Mouse (Mus musculus): ENCODE data around the gene Rpp14.

Rpp14 gene

DNA sequence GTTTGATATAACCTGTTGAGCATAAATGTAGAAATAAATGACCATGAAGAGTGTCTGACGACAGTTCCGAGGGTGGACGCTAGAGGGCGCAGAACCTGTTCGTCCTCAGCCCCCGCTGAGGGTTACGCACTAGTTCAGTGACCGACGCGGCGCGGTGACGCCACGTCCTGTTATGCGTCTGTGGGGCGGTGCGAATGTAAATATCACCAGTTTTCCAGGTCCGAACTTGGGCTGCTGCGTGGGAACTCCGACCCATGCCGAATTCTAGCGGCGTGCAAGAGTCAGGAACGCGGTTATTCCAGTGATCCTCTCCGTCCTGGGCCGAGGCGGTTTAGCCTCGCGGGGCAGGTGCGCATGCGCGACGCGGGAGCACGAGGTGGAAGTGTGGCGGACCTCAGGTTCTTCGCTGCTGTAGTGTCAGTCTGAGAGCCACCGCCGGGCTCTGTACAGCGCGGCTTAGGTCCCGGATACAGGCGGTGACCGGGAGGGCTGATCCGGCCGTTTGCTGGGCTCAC is at the start of gene Rpp14:
Rpp14 (plus strand) TSS at position 203 of the 515 bp plus-strand sequence.
- DNase-seq (ENCODE audit: low read depth) = peak; percentile 96

DNA sequence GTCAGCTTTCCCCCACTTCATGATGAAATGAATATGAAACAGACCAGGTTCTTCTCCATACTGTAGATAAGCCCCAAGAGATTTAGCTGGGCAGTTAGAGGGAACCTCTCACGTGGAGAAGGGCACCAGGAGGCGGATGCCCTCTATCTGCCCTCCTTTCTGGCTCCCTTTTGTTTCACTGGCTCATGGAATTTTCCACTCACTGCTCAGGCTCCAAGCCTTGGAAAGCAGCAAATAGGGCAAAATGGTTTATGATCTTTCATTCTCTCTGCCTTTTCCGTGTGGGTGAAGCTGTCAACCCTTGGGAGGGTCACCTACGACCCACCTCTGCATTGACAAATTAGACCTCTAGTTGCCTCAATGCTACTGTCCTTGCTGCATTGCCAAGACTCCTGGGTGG is 49.6 kb upstream of the Rpp14 start:
- no peak for DNase-seq (ENCODE audit: low read depth)

DNA sequence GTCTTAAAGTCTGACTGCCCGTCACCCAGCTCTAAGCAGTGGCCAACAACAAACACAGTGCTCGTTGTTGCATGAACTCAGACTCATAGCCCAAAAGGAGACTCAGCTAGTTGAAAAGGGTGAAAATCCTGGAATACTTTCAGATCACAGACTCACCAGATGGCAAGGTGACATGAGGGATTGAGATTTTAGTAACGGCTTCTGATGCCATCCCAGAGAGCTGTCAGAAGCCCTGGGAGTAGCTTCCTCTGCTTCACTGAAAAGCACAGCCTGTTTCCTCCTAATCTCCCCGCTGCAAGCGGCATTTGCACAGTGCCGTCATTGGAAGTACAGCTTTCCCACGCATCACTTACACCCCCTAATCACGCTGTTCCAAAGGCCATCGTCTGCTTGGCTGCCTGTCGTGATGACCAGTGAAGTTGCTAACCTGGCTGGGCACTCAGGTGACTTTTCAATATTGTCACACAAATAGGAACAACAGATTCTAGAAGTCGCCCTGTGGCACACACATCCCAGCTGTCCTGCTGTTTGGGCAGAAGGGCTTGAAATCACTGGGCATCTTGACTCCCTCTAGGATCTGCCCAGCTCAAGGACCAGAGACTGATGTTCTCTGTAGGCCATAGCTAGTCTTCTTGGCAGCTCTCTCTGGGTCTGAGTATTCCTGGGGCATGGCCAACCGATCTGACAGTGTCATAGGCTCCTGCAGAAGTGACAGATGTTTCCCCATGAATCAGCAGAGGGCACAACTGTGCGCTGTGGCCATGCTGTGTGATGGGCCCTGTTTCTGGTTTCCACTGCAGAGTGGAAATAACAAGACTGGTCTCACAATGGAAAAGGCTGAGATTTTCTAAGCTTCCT is 47.9 kb upstream of the Rpp14 start:
- DNase-seq (ENCODE audit: low read depth) = peak; percentile 23

DNA sequence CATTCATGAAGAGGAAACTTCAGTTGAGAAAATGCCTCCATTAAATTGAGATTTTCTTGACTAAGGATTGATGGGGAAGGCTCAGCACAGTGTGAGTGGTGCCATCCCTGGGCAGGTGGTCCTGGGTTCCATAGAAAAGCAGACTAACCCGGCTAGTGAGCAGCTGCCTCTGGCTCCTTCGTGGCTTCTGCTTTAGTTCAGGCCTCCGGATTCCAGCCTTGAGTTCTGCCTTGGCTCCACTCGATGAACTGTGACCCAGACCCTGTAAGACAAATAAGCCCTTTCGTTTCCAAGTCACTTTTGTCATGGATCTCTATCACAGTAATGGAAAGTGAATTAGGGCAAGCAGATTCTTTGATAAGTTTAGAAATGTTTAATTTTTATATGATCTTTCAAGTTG is 45.6 kb upstream of the Rpp14 start:
- no peak for DNase-seq (ENCODE audit: low read depth)

DNA sequence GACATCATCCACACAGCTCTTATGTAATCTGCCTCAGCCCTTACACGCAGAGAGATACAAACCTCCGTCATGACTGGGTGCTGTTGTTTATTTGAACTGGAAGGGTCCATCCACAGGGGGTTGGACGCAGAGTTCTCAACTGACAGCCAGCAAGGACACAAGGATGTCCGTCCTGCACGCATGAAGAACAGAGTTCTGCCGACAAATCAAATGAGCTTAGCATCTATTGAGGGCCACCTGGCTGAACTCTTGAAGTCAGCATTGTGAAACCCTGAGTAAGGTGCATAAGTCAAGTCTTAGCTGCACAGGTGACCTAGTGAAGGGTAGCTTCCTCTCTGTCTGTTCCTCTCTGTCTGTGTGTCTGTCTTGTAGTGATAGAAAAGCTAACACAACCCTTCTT is 44.2 kb upstream of the Rpp14 start:
- no peak for DNase-seq (ENCODE audit: low read depth)

DNA sequence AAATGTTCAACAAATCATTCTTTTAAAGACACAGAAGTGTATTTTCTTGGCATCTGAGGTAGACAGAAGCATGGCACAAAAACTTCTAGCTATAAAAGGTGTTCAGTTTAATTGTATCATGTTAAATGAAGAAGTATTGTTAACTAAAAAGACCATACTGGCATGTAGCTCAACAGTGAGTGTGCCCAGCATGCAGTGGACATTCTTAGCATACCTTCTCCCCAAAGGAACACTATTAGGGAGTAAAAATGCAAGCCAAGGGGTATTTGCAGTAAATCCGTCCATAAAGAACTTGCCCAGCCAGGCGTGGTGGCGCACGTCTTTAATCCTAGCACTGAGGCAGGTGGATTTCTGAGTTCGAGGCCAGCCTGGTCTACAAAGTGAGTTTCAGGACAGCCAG is 43.8 kb upstream of the Rpp14 start:
- no peak for DNase-seq (ENCODE audit: low read depth)

DNA sequence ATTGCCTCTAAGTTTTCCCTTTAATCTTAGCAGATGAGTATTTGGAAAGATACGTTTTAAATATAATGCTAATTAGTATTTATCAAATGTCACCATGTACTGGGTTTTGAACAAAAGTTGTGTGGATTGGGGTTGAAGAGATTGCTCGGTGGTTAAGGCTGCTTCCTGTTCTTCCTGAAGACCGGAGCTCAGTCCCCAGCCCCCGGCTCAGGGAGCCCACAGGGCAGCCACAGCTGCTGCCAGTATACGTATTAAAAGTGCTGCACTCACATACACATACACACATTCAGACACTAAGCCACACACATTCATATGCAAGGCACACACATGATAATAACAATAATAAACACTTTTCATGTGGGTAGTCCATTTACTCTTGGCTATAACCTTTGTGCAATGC is 42.0 kb upstream of the Rpp14 start:
- DNase-seq (ENCODE audit: low read depth) = peak; percentile 45

DNA sequence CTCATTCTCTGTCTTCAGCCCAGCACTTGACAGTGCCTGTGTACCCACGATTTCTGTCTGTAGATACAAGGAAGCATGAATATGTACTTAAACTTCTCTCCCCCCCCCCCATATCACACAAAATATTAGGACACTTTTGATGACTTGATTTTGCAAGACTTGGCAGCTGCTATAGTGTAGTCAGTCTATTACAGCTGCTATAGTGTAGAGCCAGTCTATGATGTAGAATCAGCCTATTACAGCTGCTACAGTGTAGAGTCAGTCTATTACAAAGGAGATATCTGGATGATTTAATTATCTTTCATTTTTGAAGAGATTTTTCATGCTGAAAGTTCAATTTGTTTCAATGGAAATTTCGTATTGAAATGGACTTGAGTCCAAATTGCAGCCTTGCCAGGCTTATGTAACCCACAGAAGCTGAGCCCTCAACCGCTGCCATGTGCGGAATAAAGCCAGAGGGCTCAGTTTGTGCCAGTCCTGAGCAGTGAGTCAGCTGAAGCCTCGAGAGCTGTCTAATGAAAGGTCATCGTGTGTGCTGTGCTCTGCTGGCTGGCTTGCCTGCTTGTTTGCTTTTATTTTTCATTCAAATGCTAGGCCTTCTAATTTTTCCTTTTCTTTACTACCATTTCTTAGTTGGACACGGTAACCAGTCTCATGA is 41.2 kb upstream of the Rpp14 start:
- peak; percentile 47 for DNase-seq (ENCODE audit: low read depth)

DNA sequence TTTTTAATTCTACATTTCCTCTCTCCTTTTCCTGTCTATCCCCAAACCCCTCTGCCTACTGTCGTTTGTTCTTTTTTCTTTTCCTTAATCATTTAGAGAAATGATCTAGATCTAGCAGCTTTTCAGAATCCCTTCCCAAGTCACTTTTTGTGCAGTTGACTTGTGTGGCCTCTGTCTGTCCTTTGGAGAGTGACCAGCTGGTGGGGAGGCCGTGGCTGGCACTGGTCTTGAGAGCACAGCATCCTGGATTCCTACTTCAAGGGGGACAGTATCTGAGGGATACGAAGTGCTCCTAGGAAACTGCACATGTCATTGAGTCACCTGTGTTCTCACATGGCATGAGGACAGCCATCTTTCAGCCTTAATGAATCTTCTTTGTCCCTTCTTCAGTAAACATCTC is 40.0 kb upstream of the Rpp14 start:
- no peak for DNase-seq (ENCODE audit: low read depth)

DNA sequence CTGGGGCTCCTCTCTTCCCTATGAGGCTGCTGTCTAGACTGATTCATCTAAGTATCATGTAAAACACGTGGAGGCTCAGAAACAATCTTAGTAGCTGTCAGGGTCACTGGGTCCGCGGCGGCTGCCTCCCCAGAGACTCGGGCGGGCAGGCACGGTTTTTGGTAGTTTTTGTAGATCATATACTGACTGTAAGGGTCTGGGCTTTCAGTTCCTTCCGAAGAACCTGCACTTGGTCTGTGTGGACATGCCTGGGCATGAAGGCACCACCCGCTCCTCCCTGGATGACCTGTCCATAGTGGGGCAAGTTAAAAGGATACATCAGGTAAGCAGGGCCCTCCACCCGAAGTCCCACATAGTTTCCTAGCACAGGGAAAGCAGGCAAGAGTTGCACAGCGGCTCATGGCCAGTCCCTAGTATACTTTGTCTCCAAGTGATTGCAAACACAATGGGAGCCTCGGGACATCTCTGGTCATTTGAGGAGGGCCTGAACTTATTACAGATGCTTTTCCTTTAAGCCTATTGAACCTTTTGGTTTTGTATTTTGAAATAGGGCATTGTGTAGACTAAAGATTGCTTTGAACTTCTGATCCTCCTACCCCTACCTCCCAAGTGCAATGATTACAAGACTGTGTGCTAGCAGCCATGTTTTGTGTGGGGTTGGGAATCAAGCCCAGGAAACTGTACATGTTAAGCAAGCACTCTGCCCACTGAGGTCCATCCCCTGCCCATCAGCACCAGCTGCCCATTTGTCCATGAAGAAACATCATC is 39.1 kb upstream of the Rpp14 start:
- DNase-seq (ENCODE audit: low read depth) = no peak

DNA sequence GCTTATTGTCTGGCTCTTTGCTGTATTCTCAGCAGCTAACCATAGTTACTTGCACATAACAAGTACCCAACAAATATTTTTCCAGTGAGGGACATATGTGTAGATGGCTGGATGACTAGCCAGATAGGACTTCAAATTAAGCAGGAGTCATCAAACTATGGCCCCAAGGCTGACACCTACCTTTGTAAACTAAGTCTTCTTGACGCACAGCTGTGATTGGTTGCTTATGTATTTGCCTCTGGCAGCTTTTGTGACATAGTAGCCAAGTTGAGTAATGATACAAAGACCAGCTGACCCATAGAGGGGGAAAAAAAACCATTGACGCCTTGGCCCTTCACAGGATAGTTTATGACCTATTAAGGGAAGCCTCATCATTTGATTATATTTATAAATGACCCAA is 38.0 kb upstream of the Rpp14 start:
- DNase-seq (ENCODE audit: low read depth) = no peak

DNA sequence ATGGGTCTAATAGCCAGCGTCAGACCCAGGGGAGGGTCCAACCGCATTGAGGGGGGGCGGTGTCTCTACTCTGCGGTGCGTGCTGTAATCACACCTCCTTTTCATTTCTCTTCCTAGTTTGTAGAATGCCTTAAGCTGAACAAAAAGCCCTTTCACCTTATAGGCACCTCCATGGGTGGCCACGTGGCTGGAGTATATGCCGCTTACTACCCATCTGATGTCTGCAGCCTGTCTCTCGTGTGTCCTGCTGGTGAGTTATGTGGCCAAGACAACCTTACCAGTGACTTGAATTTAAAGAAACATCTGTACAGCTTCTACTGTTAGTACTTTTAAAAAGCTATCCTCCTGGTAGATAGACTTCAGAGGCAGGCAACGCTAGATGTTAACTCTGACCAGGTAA is 37.6 kb upstream of the Rpp14 start:
- no peak for DNase-seq (ENCODE audit: low read depth)

DNA sequence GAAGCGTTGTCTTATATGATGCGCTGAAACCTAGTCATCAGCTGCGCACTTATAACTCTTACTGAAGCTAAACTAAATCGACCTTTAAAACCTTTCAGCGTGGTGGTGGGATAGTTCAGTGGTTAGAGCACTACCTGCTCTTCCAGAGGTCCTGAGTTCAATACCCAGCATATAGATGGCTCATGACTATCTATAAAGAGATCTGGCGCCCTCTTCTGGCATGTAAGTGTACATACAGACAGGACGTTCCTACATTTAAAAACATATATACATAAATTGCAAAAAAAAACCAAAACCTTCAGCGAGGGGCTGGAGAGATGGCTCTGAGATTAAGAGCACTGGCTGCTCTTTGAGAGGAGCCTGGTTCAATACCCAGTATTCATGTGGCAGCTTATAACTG is 35.8 kb upstream of the Rpp14 start:
- DNase-seq (ENCODE audit: low read depth) = peak; percentile 91

DNA sequence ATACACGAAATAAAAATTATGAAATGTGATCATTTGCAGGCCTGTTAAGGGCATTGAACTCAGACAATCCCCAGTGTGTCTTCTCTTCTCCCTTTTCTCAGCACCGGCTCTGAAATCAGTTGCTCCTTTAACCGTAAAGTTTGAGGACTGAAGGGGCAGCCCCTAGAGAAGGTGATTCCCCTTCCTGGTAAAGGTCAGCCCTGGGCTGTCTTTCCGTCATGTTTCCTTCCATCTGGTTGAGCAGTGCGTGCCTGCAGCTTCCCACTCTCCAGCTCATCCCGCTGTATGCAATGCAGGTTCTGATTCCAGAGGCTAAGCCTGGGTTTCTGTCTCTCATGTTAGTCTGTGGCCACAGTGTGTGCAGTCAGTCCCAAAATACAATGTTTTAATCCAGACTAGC is 35.4 kb upstream of the Rpp14 start:
- DNase-seq (ENCODE audit: low read depth) = no peak

DNA sequence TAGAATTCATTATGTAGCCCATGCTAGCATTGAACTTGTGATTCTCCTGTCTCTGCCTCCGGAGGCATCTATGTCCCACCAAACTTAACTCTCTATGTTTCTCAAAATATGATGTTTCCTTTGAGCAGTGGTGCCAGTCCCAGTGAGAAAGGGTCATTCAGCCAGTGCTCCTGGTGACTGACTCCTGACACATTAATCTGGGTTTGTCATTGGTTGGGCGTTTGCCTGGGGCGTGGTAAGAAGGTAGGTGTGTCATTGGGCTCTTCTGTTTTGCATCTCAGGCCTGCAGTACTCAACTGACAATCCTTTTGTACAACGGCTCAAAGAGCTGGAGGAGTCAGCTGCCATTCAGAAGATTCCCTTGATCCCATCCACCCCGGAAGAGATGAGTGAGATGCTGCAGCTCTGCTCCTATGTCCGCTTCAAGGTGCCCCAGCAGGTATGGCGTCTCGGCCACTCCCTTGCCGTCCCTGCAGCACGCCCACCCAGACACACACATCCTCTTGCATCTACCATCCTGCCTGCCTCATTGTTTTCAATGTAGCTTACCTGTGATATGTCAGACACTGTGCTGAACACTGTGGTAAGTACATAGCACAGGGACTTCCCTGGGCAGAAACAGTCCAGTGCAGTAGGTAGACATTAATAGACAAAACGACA is 34.9 kb upstream of the Rpp14 start:
- DNase-seq (ENCODE audit: low read depth) = no peak

DNA sequence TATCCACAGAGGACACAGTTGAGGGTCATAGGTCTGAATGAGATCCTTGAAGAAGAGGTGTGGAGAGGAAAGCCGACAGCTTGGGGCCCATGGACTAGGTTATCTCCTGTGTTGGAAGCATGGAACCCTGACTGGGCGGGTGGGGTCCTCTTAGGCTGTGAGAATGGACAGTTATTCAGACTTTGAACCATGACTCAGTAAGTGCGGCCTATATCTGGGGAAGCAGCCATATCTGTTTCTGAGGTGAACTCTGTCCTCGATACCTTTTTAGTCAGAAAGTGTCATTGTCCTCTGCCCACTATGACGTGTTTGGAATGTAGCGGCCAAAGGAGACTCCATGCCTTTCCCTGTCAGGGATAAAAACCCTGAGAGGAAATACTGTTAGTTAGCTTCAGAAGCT is 33.3 kb upstream of the Rpp14 start:
- DNase-seq (ENCODE audit: low read depth) = no peak

DNA sequence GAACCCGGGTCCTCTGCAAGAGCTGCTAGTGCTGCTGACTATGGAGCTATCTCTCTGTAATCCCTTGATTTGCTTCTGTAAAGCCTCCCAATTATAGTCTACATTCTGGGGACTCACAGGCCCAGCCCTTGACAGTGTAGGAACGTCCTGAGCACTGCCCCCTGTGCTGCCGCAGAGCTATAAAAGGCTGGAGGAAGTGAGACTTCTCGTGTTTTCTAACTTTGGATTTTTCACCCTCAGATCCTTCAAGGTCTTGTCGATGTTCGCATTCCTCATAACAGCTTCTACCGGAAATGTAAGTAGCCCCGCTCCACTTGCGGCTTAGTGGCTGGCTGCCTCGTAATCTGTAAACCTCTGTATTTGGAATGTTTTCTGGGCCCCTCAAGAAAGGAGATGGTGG is 30.8 kb upstream of the Rpp14 start:
- no peak for DNase-seq (ENCODE audit: low read depth)

DNA sequence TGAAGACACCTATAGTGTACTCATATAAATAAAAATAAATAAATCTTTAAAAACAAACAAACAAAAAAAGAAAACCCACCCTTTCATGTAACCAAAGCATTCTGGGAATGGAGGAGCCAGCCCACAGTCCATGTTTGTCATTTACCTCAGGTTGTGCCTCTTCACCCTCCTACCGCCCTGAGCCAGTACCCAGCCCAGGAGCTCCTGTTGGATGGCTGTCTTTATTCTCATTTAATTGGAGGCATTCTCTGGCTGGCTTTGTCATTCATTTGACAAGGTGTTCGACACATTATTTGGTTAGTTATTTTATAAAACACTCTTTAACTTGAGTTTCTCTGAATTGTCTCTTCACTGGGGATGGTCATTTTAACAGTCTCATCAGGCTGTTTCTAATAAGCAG is 28.3 kb upstream of the Rpp14 start:
- no peak for DNase-seq (ENCODE audit: low read depth)

DNA sequence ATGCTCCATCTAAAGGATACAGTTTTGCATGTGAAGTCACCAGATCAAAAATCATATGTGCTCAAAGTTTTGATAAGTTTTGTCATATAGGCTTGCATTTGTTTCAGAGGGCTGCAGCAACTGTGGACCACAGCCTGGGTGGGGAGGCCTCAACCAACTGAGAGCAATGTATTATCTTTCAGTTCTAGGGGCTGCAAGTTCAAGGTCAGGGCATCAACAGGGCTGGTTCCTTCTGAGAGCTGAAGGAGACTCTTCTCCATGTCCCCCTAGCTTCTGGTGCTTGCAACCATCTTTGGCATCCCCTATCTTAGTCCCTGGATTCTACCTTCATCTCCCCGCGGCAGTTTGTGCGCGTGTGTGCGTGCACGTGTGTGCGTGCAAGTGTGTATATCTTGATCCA is 27.5 kb upstream of the Rpp14 start:
- no peak for DNase-seq (ENCODE audit: low read depth)

DNA sequence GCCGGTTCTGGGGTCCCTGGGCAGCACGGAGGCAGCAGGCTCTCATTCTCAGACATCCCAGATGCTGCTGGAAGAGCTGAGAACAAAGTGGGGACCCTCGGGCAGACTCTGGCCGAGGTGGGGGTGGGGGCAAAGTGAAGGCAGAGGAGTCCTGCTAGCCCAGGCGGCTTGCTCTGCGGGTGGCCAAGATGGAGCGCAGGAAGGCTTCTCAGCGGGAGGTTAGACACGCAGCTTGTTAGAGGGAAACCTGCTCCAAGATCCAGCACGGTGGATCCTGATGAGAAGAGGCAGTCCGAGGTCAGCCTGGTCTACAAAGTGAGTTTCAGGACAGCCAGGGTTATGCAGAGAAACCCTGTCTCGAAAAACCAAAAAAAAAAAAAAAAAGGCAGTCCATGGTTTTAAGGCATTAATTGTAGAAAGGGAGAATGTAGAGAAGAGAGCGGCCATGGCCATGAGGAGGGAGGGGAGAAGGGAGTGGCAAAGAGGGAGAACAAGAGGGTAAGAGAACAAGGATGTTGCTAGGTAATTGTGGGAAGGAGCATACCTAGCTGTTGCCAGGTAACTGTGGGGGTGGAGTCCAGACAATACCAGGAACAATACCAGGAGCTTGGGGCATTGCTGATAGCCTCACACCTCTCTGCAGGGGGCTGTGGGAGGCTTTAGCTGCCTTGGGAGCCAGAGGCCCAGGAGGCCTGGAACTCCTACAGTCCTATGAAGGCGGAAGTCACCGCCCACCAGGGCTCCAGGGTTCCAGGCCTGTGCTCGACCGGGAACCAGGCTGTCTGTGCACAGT is 25.7 kb upstream of the Rpp14 start:
- DNase-seq (ENCODE audit: low read depth) = no peak

DNA sequence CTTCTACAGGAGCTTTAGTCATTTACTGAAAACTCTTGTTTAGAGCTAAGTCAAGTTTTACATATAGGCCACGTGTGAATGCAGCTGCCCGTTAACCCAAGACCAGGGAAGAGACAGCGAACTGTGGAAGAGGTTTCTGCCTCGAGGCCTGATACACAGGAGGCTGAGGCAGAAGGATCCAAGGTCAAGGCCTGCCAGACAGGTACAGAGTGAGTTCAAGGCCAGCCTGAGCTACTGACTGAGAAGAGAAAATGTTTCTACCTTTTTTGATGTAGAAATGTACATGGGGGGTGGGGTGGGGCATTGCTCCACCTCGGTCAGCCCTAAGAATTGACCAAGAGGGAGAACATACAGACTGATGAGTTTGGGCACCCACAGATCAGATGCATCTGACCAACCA is 24.1 kb upstream of the Rpp14 start:
- no peak for DNase-seq (ENCODE audit: low read depth)
